Mouse (Mus musculus) liver, postnatal 0 days (tissue): ENCODE data around the gene Carmil3.

Source experiments
- CTCF ChIP-seq: sonication (generic); IDR thresholded peaks from 2 replicates; pipeline ENCODE4 v1.5.1; 2016; ENCODE audit warnings: antibody characterized with exemption, low read depth
- EP300 ChIP-seq: IDR thresholded peaks from 2 replicates; pipeline ENCODE4 v1.6.1; 2016; ENCODE audit warnings: antibody characterized with exemption, low read depth, mild to moderate bottlenecking

GRCm38 (mm10) chr14:55469821-55470220, 20.6 kb upstream of the Carmil3 start:
- TF ChIP-seq CTCF (no peak), EP300 (no peak)
